Mouse (Mus musculus): Measurements from ENCODE around the gene Becn1.
"Not testable (repeated sequence)": the region's sequence is repeated elsewhere in the genome, so short reads cannot be mapped to it uniquely, and the experiment has no call there.

Gene Becn1

DNA sequence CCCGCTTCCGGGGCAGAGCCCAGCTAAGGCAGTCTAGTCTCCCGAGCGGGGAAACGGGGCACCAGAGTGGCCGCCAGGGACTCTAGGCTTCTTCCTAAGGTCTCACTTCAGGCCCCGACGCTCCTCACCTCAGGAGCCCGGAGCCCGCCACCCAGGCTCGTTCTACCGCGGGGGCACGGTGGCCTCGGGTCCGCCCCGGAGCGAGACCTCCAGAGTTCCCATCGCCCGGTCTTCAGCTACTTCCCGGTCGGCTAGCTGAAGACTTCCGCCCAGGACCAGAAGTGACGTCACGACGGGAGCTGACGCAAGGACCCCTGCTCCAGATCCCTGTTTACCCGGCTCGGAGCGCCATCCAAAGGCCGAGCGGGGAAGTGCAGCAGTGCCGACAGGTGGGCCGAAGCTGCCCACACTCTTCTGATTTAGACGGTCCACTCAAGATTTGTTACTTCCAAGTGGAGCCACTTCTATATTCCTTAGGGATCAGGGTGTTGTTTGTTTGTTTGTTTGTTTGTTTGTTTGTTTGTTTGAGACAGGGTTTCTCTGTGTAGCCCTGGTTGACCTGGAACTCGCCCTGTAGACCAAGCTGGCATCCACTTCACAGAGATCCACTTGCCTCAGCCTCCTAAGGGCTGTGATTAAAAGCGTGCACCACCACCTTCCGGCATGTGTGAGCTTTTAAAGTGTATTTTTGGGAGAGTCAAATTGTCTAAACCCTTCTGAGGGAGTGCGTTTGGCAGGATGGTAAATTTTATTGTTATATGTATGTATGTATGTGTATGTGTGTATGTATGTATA lies at the start of gene Becn1:
Gene Becn1 (minus strand): TSS at position 283 of the 795 bp plus-strand sequence.
- peak; percentile 93 for DNase-seq (ENCODE audit: extremely low read depth, insufficient read length, low spot score)

- no peak for DNase-seq (ENCODE audit: extremely low read depth, insufficient read length, low spot score)
Measured at GRCm38 (mm10) chr11:101351721-101352111, 49.6 kb upstream of the Becn1 start.

- no peak for DNase-seq (ENCODE audit: extremely low read depth, insufficient read length, low spot score)
Measured at GRCm38 (mm10) chr11:101351100-101351720, 49.1 kb upstream of the Becn1 start.

DNA sequence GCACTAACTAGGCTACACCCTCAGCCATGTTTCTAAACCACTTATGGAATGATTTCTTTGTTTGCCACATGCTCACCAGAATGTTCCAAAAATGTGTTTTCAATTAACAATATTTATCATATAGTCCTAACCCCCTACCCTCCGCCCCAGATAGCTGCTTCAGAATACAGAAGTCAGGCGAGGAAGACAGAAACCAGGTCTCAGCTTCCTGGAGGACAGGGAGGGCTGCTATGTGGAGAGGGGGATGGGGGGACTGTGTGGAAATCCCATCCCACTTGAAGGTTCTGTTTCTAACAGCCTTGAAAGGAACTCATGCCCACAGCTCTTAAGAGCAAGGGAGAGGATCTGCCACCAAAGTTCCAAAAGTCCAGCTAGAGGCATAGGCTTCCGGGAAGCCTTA lies 47.1 kb upstream of the Becn1 start:
- no peak for DNase-seq (ENCODE audit: extremely low read depth, insufficient read length, low spot score)

- DNase-seq (ENCODE audit: extremely low read depth, insufficient read length, low spot score), result no peak
Measured at GRCm38 (mm10) chr11:101348774-101349173, 46.7 kb upstream of the Becn1 start.

GRCm38 (mm10) chr11:101347083-101347775 lies 45.1 kb upstream of the Becn1 start:
- DNase-seq (ENCODE audit: extremely low read depth, insufficient read length, low spot score), result no peak

GRCm38 (mm10) chr11:101338123-101338760 lies 36.2 kb upstream of the Becn1 start:
- peak; percentile 36 for DNase-seq (ENCODE audit: extremely low read depth, insufficient read length, low spot score)

DNA sequence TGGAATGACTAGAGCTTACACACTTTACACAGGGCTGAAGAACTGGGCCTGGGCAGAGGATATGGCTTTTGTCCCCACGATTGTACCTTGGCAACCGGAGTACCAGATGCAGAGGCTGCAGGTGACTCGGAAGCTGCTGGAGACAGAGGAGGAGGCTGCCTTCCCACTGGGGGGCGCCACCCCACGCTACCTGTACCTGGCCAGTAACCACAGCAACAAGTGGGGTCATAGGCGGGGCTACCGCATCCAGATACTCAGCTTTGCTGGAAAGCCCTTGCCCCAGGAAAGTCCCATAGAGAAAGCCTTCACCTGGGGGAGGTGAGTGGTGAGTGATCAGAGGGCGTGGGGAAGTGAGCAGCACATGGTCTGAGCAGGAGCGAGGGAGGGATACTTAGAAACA lies 33.6 kb upstream of the Becn1 start:
- no peak for DNase-seq (ENCODE audit: extremely low read depth, insufficient read length, low spot score)

- no peak for DNase-seq (ENCODE audit: extremely low read depth, insufficient read length, low spot score)
Measured at GRCm38 (mm10) chr11:101334516-101334915, 32.4 kb upstream of the Becn1 start.

DNA sequence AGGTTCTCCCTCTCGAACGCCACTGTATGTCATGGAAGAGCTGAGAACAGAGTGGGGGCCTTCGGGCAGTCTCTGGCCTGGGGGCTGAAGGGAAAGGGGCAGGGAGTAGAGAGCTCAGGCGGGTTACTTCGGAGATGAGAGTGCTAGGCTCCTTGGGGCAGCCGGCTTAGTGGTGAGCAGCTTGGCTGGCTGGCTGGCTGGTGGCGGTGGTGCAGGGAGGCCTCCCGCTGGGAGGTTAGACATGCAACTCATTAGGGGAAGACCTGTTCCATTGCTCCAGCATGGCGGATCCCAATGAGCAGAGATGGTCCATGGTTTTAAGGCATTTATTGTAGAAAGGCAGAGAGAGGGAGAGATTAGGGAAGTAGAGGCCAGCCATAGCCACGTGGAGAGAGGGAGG lies 31.9 kb upstream of the Becn1 start:
- DNase-seq (ENCODE audit: extremely low read depth, insufficient read length, low spot score), result no peak

GRCm38 (mm10) chr11:101332537-101332936 lies 30.5 kb upstream of the Becn1 start:
- DNase-seq (ENCODE audit: extremely low read depth, insufficient read length, low spot score), result no peak

- not testable (repeated sequence) for DNase-seq (ENCODE audit: extremely low read depth, insufficient read length, low spot score)
Measured at GRCm38 (mm10) chr11:101330961-101331360, 28.9 kb upstream of the Becn1 start.

DNA sequence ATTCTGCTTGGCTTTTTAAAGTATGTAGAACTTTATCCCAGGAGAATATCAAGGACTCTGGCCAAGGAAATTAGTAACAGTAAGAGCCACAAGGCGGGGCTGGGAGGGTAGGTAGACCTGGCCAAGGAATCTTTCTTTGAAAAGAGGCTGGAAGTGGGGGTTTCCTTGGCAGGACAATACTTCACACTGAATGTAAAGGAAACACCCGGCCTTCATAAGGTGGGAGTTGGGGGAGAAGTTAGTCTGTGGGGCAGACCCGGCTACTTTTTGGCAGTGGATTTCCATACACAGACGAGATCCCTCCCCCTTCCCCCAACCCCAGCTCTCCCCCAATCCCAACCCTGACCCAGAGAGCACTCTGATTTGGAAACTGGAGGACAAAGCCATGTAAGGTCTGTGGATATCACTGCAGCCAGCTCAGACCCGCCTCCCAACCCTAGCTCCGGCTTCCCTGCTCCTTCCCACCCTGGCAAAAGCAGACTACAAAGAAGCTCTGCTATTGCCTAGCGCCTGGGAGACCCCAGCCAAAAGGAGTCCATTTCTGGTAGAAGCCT lies 28.4 kb upstream of the Becn1 start, which contains the start of gene Aoc3:
Gene Aoc3 (plus strand): TSS at position 235 of the 554 bp plus-strand sequence.
- DNase-seq (ENCODE audit: extremely low read depth, insufficient read length, low spot score), result no peak

GRCm38 (mm10) chr11:101328941-101329635 lies 27.0 kb upstream of the Becn1 start:
- peak; percentile 64 for DNase-seq (ENCODE audit: extremely low read depth, insufficient read length, low spot score)

DNA sequence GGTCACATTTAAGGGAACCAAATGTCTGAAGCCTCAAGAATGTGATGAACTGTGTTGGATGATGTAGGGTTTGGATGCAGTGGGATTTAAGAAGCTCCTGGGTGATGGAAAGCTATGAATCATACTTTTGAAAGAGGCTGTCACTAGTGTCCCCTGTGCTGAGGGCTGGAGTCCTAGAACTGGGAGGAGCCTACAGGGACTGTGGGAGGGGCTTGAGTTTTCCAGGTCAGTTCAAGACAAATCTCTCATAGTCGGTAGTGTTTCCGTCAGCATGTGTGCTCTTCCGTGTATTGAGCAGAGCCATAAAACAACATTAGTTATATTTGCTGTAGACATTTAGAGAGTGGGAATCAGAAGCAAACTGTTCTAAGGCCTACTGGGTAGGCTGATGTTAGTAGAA lies 25.2 kb upstream of the Becn1 start:
- DNase-seq (ENCODE audit: extremely low read depth, insufficient read length, low spot score), result no peak

- no peak for DNase-seq (ENCODE audit: extremely low read depth, insufficient read length, low spot score)
Measured at GRCm38 (mm10) chr11:101326147-101326546, 24.1 kb upstream of the Becn1 start.

DNA sequence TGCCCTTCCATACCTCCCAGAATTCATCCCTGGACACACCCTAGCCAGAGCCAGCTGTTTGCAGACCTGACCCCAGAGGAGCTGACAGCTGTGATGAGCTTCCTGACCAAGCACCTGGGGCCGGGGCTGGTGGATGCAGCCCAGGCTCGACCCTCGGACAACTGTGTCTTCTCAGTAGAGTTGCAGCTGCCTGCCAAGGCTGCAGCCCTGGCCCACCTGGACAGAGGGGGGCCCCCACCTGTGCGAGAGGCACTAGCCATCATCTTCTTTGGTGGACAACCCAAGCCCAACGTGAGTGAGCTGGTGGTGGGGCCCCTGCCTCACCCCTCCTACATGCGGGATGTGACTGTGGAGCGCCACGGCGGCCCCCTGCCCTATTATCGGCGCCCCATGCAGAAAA lies 23.1 kb upstream of the Becn1 start:
- not testable (repeated sequence) for DNase-seq (ENCODE audit: extremely low read depth, insufficient read length, low spot score)

DNA sequence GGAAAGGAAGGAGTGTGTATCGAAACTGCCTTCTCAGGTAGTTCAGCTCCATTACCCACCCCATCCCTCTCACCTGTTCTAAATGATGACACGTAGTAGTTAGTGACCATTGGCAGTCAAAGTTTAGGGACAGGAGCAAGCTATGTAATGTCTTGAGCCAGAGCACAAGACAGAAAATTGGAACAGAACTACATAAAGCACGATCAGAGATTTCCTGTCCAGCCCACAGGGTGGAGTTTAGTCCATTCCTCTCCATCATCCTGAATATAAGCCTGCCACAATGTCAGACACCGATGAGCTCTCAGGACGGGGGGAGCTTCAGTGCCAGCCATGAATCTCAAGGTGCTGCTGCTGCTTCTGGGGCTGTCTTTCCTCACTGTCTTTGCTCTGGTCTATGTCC lies 22.7 kb upstream of the Becn1 start, which contains the start of gene Aoc2:
Gene Aoc2 (plus strand): TSS at position 301 of the 400 bp plus-strand sequence.
- DNase-seq (ENCODE audit: extremely low read depth, insufficient read length, low spot score), result no peak

- DNase-seq (ENCODE audit: extremely low read depth, insufficient read length, low spot score), result no peak
Measured at GRCm38 (mm10) chr11:101323609-101324008, 21.5 kb upstream of the Becn1 start.

GRCm38 (mm10) chr11:101316501-101316917 lies 14.4 kb upstream of the Becn1 start:
- DNase-seq (ENCODE audit: extremely low read depth, insufficient read length, low spot score), result no peak
